Mouse (Mus musculus) thymus, postnatal 0 days (tissue): ENCODE data around the gene Tsr3. TPM values are rescaled to one million over a fixed set of nuclear protein-coding genes. Genes with fewer than 3 reads are reported as not detected.

Experiments used
- DNase-seq: peaks from one replicate; pipeline ENCODE4 v3.0.0-alpha.2; 2015; ENCODE audit warnings: low spot score
- polyA plus RNA-seq: library from polyadenylated mRNA; unstranded; fragments of >200 nt; fragmentation: Nextera tagmentation; extraction: Ambion mirVana; gene quantifications from 2 replicates; pipeline ENCODE4 v1.2.1, GENCODE M21; 2015

Gene Tsr3
- polyA plus RNA-seq, 1 experiment from 2014 or later = 74.0 TPM

GRCm38 (mm10) chr17:25243131-25243780 is 3.3 kb downstream of the Tsr3 start:
- no peak for DNase-seq

GRCm38 (mm10) chr17:25244239-25244638 is 4.3 kb downstream of the Tsr3 start:
- no peak for DNase-seq

- DNase-seq = peak; percentile 77
These were observed 8.2 kb downstream of the Tsr3 start for GRCm38 (mm10) chr17:25248033-25248750.

DNA sequence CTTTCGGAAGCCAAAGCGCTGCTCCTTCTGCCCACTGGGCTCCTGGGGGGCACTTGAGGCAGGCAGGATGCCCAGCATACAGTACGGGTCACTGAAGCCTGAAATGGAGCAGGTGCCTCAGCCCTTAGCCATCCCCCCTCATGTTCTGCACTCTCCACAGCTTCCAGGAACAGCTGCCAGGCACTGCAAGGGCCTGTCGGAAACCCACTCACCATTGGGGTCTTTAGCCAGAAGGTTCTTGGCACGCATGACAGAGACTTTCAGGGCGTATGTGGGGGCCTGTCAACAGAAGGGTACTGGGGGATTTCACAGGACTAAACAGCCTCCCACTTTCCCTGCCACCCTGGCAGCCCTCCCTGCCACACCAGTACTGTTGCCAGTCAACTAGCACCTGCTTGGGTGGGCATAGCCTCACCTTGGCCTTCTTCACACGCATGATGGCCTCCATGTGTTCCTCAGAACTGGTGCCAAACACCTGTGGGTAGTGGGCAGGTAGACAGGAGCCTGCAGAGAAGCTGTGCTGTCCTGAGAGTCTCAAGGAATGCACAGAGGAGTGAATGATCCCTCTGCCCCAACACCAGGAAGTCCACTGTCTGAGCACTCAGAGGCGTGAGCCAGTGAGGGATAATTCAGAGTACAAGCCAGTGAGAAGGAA is 10.3 kb downstream of the Tsr3 start:
- no peak for DNase-seq

- DNase-seq = no peak
These were observed 12.7 kb downstream of the Tsr3 start for GRCm38 (mm10) chr17:25252643-25253042.

DNA sequence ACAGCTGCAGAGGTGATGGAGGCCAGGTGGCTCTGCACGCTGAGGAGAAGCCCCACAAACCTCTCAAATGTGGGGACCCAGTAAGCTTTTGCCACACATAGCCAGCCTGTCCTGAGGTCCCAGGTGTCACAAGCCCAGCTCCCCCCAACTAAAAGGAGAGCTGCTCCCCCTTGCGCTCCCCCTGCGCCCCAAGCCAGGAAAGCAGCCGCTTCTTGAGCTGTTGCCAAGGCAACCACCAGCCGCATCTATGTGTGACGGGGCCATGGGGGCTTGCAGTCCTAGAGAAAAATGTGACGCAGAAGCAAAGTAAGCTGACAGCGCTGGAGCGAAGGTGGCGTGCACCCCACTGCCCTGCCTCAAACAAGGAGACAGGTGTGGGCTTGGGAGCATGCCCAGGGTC is 13.8 kb downstream of the Tsr3 start:
- peak; percentile 90 for DNase-seq

DNA sequence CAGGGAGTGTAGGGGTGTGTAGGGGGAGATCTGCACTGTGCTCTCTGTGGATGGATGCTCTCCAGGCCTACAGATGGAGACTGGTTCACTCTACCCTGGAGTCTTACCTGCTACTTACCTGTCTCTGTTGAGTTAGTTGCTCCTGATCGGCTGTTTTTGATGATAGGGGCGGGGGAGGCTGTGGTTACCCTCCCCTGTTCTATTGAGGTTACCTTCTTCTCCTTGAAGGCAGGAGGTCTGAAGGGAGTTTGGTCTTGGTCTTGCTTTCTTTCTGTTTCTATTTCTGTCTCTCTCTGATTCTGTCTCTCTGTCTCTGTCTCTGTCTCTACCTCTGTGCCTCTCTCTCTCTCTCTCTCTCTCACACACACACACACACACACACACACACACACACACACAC is 15.1 kb downstream of the Tsr3 start:
- no peak for DNase-seq

- DNase-seq = peak; percentile 47
These were observed 16.3 kb downstream of the Tsr3 start, which contains the start of gene Baiap3 for GRCm38 (mm10) chr17:25256140-25256754. Gene Baiap3, minus strand, starts transcription at chr17:25256364.

GRCm38 (mm10) chr17:25257804-25258261 is 17.9 kb downstream of the Tsr3 start:
- DNase-seq = peak; percentile 88

DNA sequence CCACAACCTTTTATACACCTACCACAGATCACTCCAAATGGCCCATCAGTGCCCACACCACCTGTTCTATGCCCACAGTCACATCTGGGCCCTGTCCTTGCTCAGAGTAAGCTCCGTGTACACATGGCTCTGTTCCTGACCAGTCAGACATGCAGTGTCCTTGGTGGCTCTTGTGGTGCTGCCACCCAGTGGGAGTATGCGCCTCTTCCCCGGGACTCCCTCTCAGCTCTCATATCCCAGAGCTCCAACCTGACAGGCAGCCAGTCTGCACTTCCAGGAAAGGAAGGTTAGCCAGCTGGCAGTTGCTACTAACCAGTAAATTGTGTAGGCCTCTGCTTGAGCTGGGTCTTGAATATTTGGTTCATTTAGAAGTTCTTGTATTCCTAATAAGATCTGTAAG is 24.5 kb downstream of the Tsr3 start:
- DNase-seq = no peak

GRCm38 (mm10) chr17:25270795-25271335 is 30.9 kb downstream of the Tsr3 start:
- DNase-seq = no peak

- no peak for DNase-seq
These were observed 32.4 kb downstream of the Tsr3 start for GRCm38 (mm10) chr17:25272326-25272725.

GRCm38 (mm10) chr17:25272951-25273705 is 33.2 kb downstream of the Tsr3 start:
- peak; percentile 89 for DNase-seq

- DNase-seq = peak; percentile 99
These were observed 33.9 kb downstream of the Tsr3 start for GRCm38 (mm10) chr17:25273706-25274501.

DNA sequence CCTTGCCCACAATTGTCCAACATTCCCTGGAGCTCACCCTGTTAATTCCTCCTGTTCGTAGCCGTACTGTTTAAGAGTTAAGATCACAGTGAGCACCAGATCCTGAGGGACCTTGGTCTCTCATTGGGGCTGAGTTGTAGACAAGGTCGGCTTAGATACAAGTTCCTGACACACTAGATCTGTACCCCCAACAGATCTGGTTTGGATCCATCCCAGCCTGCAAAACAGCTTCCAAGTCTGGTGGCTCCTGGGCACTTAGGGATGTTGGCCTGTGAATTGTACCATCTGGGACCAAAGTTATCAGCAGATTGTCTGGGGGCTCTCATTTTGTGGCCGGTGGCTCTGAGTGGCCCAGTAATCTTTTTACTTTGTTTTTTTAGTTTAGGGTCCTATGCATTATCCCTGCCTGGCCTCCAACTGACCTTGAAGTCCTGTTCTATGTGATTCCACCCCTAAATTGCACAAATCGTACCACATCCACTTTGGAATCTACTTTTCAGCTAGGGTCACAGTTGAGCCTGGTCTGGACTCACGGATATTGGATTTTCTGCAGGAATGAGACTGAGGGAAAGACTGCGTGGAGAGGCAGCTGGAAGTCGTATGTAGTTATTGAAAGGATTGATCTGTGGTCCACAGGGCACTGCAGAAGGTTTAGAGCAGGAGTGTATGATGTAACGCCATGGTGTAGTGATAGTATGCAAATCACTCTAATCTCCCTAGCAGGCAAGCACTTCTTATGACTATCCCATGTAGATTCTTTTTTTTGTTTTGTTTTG is 34.8 kb downstream of the Tsr3 start, which contains the start of gene Ube2i:
Gene Ube2i, minus strand, starts transcription at position 52 of the 776 bp plus-strand sequence.
- DNase-seq = no peak

DNA sequence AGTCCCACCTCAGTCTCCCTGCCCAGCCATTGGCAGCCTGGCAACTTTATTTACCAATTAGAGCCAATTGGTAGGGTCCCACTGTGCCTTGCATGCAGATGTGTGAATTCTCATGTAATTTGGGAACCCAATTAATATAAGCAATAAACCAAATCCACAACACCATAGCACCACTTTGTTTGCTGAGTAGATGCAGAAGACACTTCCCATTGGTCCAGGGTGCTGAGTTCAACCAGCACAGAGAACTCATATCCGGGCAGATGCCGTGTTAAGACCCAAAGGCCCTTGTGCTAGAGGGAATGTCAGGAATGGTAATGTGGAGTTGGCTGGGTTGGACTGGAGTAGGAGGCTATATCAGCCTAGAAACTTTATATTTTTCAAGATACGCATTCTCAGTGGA is 35.9 kb downstream of the Tsr3 start:
- no peak for DNase-seq

- peak; percentile 27 for DNase-seq
These were observed 42.2 kb downstream of the Tsr3 start for GRCm38 (mm10) chr17:25282133-25282532.

GRCm38 (mm10) chr17:25285033-25285432 is 45.1 kb downstream of the Tsr3 start:
- peak; percentile 75 for DNase-seq

DNA sequence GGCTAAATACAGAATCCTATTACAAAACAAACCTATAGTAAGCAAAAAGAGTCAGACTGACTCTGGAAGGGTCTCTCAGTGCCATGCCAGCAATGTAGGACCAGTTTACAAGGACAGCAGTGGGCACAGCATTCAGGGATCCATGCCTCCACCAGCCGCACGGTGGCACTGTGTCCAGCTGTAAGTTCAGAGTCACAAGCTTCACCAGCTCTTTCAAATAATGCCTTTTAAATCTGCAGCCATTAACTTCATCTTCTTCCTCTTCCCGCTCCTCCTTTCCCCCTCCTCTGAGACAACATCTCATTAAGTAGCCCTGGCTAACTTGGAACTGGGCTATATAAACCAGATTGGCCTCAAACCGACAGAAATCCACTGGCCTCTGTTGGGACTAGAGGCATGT is 48.9 kb downstream of the Tsr3 start:
- peak; percentile 51 for DNase-seq
